Mouse (Mus musculus) liver, embryonic 14.5 days (tissue): ENCODE data around the gene Gab2.

Experiments used
- CTCF ChIP-seq: IDR thresholded peaks from 2 replicates; pipeline ENCODE4 v1.5.1; 2016; ENCODE audit warnings: antibody characterized with exemption, low read depth, control low read depth
- EP300 ChIP-seq: IDR thresholded peaks from 2 replicates; pipeline ENCODE4 v1.6.1; 2016; ENCODE audit warnings: antibody characterized with exemption, low read depth

- no peak for TF ChIP-seq CTCF
- no peak for TF ChIP-seq EP300
Measured at GRCm38 (mm10) chr7:97346111-97346821, 264.9 kb downstream of the Gab2 start.
